Mouse (Mus musculus) heart, postnatal 0 days (tissue): ENCODE results near the gene Rora.

Experiments
- CTCF ChIP-seq: IDR thresholded peaks from 2 replicates; pipeline ENCODE4 v1.5.1; 2016; ENCODE audit warnings: antibody characterized with exemption, control low read depth, low read depth
- EP300 ChIP-seq: IDR thresholded peaks from 2 replicates; pipeline ENCODE4 v1.6.1; 2016; ENCODE audit warnings: antibody characterized with exemption, low read depth

DNA sequence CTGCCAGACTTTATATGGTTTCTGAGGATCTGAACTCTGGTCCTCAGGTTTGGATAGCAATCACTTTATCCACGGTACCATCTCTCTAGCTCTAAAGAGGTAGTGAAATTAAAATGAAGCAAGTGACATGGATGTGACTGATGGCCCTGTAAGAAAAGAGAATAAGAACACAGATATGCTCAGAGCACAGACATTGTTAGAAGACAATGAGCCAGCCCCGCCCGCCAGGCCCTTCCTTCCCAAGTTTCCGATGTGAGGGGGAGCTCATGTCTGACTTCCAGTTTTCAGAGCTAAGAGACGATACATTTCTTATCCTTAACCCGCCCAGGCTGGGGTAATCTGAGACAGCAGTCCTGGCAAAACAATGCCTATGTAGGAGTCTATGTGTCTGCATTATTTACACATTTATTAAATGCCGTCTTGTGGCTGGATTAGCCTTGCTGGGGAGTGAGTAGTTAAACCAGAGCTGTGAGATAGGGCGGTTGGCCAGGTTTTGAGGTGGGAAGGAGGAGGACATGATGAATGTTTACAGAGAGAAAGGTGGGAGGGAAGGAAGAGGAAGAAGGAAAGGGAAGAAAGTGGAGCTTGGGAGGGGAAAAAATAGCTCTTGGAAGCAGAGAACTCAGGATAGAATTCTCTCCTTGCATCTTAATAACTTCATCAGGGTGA, 259.0 kb downstream of the Rora start:
- TF ChIP-seq CTCF, result no peak
- no peak for TF ChIP-seq EP300
